Mouse (Mus musculus) bone marrow macrophage, adult 2 months (primary cell): ENCODE data around the gene Olfr1428.
"Not testable (repeated sequence)": the region's sequence is repeated elsewhere in the genome, so short reads cannot be mapped to it uniquely, and the experiment has no call there.

ENCODE experiments used
- CTCF ChIP-seq: IDR thresholded peaks from 2 replicates; pipeline ENCODE4 v1.5.1; 2012; ENCODE audit warnings: low read depth, mild to moderate bottlenecking, low read length, moderate library complexity
- POLR2A ChIP-seq: IDR thresholded peaks from 2 replicates; pipeline ENCODE4 v1.6.1; 2012; ENCODE audit warnings: mild to moderate bottlenecking, low read depth, low read length, borderline replicate concordance

- TF ChIP-seq CTCF, POLR2A: not testable (repeated sequence)
These were observed 47.9 kb downstream of the Olfr1428 start for GRCm38 (mm10) chr19:12067806-12068205.
